Mouse (Mus musculus): ENCODE results near the gene Flnb. TPM values are rescaled to one million over a fixed set of nuclear protein-coding genes. Genes with fewer than 3 reads are reported as not detected.

Flnb gene
- 5.8 TPM in 2 replicates for polyA plus RNA-seq (2015; fragmentation: Nextera tagmentation; extraction: Ambion mirVana)

GRCm38 (mm10) chr14:7817770-7818462, at the start of gene Flnb:
Flnb (plus strand) TSS chr14:7817957.

DNA sequence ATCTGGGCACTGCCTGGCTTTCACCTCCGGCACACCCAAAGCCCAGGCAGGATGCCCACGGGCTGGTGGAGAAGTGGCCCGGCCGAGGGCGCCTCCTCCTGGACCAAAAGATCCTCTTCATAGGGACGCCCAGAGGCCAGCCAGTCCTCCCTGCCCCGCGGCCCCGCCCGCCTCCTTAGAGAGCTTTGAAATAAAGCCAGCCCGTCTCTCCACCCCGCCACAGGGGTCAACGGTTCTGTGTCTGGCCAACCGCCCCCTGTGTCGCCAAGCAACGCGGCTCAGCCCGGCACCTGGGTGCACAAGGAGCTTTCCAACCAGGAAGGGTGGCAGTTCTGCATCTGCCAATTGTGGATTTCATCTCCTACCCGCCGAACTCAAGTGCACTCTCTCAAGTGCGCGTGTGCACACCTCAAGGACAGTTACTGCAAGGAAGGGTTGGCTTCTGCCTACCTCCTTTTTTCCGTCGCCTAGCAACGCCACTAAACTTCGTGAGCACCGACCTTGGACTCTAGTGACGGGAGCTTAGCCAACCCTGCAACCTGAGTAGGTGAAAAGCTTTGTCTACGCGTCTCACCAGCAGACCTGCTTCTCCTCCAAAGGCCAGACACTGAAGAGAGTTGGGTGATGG, 26.1 kb upstream of the Flnb start, which contains the start of gene Gm26661:
Gene Gm26661 (plus strand): TSS at position 56 of the 628 bp plus-strand sequence.

DNA sequence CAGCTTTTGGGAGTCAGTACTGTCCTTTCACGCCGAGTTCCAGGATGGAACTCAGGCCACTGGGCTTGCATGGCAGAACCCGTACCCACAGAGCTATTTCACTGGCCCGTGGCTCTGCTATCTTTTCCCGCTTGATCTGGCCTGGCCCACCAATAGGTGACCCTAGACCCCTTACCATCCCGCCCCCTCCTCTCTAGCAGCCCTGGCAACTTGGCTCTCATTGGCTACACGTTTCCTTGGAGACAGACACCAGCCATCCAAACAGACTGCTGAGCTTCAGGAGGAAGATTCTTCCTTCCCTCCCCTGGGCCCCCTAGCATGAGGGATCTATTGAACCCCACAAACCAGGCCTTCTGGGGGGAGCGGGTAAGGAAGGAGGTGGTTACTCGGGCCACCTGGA, 139.3 kb downstream of the Flnb start, which contains the start of gene Gm45521:
Gene Gm45521 (plus strand): TSS at position 240 of the 400 bp plus-strand sequence.

GRCm38 (mm10) chr14:7994271-7994767, 176.6 kb downstream of the Flnb start, which contains the start of gene Dnase1l3:
Dnase1l3 (minus strand) TSS chr14:7994573.

Other genes with a start within 250 kb of the Flnb start
- 0.30 TPM in 1 of 2 replicates, not detected in the other for gene Gm3558, start 249.4 kb upstream of the Flnb start, polyA plus RNA-seq (2015; fragmentation: Nextera tagmentation; extraction: Ambion mirVana)
- not detected in 2 replicates for gene Gm10338, start 222.4 kb upstream of the Flnb start, polyA plus RNA-seq (2015; fragmentation: Nextera tagmentation; extraction: Ambion mirVana)
- gene Gm10128, start 174.0 kb upstream of the Flnb start, polyA plus RNA-seq (2015; fragmentation: Nextera tagmentation; extraction: Ambion mirVana), result not detected in 2 replicates
- gene Gm26661, start 26.4 kb upstream of the Flnb start, polyA plus RNA-seq (2015; fragmentation: Nextera tagmentation; extraction: Ambion mirVana), result not detected in 2 replicates
- not detected in 2 replicates for gene Gm45521, start 139.3 kb downstream of the Flnb start, polyA plus RNA-seq (2015; fragmentation: Nextera tagmentation; extraction: Ambion mirVana)
- 0.57 and 0.63 TPM in 2 replicates for gene Dnase1l3, start 176.6 kb downstream of the Flnb start, polyA plus RNA-seq (2015; fragmentation: Nextera tagmentation; extraction: Ambion mirVana)
- 3.7 and 5.6 TPM in 2 replicates for gene Abhd6, start 184.9 kb downstream of the Flnb start, polyA plus RNA-seq (2015; fragmentation: Nextera tagmentation; extraction: Ambion mirVana)

All from skeletal muscle tissue, postnatal 0 days (tissue).